Mouse (Mus musculus) kidney, embryonic 16.5 days (tissue): ENCODE measurements around the gene Gpd1. TPM values are rescaled to one million over a fixed set of nuclear protein-coding genes. Genes with fewer than 3 reads are reported as not detected.
A peak's percentile ranks its signal among the peaks of the same experiment; 100 is the strongest.

Source experiments
- ATAC-seq: fragments of 200-750 bp; cut with Nextera tagmentation; 2 replicates; pipeline ENCODE4 v1.8.0; 2017; ENCODE audit warnings: moderate TSS enrichment; ENCODE audit not compliant: low FRiP score, low TSS enrichment
- H3K27ac ChIP-seq: fragments of 300-500 bp; sonication (generic); 2 replicates; pipeline ENCODE4 v1.5.1; 2014; ENCODE audit warnings: low read length
- H3K27me3 ChIP-seq: fragments of 300-500 bp; sonication (generic); 2 replicates; pipeline ENCODE4 v1.6.1; 2014; ENCODE audit warnings: low read length, control low read depth, mixed read lengths; ENCODE audit not compliant: insufficient read depth
- H3K36me3 ChIP-seq: fragments of 300-500 bp; sonication (generic); 2 replicates; pipeline ENCODE4 v1.6.1; 2014; ENCODE audit warnings: low read length, control low read depth, mixed read lengths; ENCODE audit not compliant: insufficient read depth
- H3K4me1 ChIP-seq: fragments of 300-500 bp; sonication (generic); 2 replicates; pipeline ENCODE4 v1.6.1; 2014; ENCODE audit warnings: low read length, control low read depth, mixed read lengths; ENCODE audit not compliant: insufficient read depth
- H3K4me2 ChIP-seq: fragments of 300-500 bp; sonication (generic); replicated peaks from 2 replicates; pipeline ENCODE4 v1.6.1; 2014; ENCODE audit warnings: low read depth, low read length
- H3K4me3 ChIP-seq: fragments of 300-500 bp; sonication (generic); 2 replicates; pipeline ENCODE4 v1.5.1; 2014; ENCODE audit warnings: mild to moderate bottlenecking, low read length
- H3K9ac ChIP-seq: fragments of 300-500 bp; sonication (generic); replicated peaks from 2 replicates; pipeline ENCODE4 v1.6.1; 2014; ENCODE audit warnings: low read length
- H3K9me3 ChIP-seq: fragments of 300-500 bp; sonication (generic); 2 replicates; pipeline ENCODE4 v1.6.1; 2016; ENCODE audit warnings: low read length, control low read depth
- WGBS: fragments of 180-500 bp; shearing (Covaris S2); extraction: QIAGEN DNeasy Blood & Tissue Kit; methylation state at CpG from one replicate; pipeline ENCODE4 v1.1.7; 2014; 5-methylcytosine and 5-hydroxymethylcytosine counted together
- polyA plus RNA-seq: library from polyadenylated mRNA; unstranded; fragments of >200 nt; fragmentation: Nextera tagmentation; extraction: Ambion mirVana; gene quantifications from 2 replicates; pipeline ENCODE4 v1.2.1, GENCODE M21; 2015

The Gpd1 gene
- polyA plus RNA-seq, result 45.4 and 46.1 TPM in 2 replicates

GRCm38 (mm10) chr15:99717386-99718334, at the start of gene Gpd1:
Gpd1 (plus strand) TSS chr15:99717515.
- Histone ChIP-seq H3K9ac (peak within 1 kb of the TSS; percentile 57), H3K36me3 (peaks cover 21% of the 10 kb centered on the region), H3K4me2 (peak within 1 kb of the TSS; percentile 40), H3K9me3 (no peaks in the 10 kb centered on the region), H3K4me3 (peak within 1 kb of the TSS; percentile 33), H3K4me1 (peaks cover 41% of the 10 kb centered on the region), H3K27me3 (no peaks in the 10 kb centered on the region), H3K27ac (peak within 1 kb of the TSS; percentile 75)
- ATAC-seq, result peak; percentile 65
- 43% methylated on average over 23 of the region's 26 CpGs for WGBS

- no peak overlapping the region for H3K27ac ChIP-seq
- no peak overlapping the region for H3K9ac ChIP-seq
- no peaks in the 10 kb centered on the region for H3K36me3 ChIP-seq
- H3K27me3 ChIP-seq, result peaks cover 51% of the 10 kb centered on the region
- H3K4me3 ChIP-seq, result no peak overlapping the region
- peaks cover 31% of the 10 kb centered on the region for H3K4me1 ChIP-seq
- 97% methylated on average over 2 of the region's 2 CpGs for WGBS
- peaks cover 4% of the 10 kb centered on the region; the same call in 1 of the 2 replicates for H3K9me3 ChIP-seq
- no peak overlapping the region for H3K4me2 ChIP-seq
- ATAC-seq, result no peak
Measured at GRCm38 (mm10) chr15:99667544-99667943, 49.8 kb upstream of the Gpd1 start.

DNA sequence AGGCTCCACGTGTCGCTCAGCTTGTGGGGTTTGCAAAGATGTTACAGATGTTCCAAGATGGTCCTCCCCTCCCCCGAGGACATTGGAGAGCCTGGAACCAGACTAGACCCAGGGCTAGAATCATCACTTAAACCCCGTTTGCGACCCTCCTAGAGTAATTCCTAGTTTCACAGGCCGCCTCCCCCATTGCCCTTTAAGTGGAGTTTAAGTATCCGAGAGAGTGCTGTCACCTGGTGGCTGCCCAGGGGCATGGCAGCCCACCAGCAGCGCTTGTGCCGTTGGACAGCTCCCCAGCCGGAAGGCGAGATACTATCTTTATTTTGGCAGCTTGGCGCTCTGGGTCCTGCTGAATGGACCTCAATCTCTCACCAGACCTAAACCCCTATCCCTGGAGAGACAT, 48.4 kb upstream of the Gpd1 start:
- peaks cover 63% of the 10 kb centered on the region for H3K27me3 ChIP-seq
- no peak overlapping the region for H3K9ac ChIP-seq
- H3K4me2 ChIP-seq, result no peak overlapping the region
- peaks cover 4% of the 10 kb centered on the region; the same call in 1 of the 2 replicates for H3K9me3 ChIP-seq
- H3K27ac ChIP-seq, result no peak overlapping the region
- WGBS, result 2% methylated on average over 12 of the region's 12 CpGs
- no peaks in the 10 kb centered on the region for H3K36me3 ChIP-seq
- H3K4me1 ChIP-seq, result peaks cover 30% of the 10 kb centered on the region
- no peak for ATAC-seq
- no peak overlapping the region for H3K4me3 ChIP-seq

- no peak overlapping the region for H3K27ac ChIP-seq
- no peak overlapping the region for H3K9ac ChIP-seq
- H3K9me3 ChIP-seq, result peaks cover 4% of the 10 kb centered on the region; the same call in 1 of the 2 replicates
- no peak for ATAC-seq
- H3K4me2 ChIP-seq, result no peak overlapping the region
- H3K27me3 ChIP-seq, result peaks cover 68% of the 10 kb centered on the region
- WGBS, result 0% methylated on average over 1 of the region's 1 CpGs
- H3K36me3 ChIP-seq, result no peaks in the 10 kb centered on the region
- H3K4me3 ChIP-seq, result no peak overlapping the region
- peaks cover 24% of the 10 kb centered on the region for H3K4me1 ChIP-seq
Measured at GRCm38 (mm10) chr15:99669392-99669791, 47.9 kb upstream of the Gpd1 start.

GRCm38 (mm10) chr15:99670154-99670821, 47.0 kb upstream of the Gpd1 start, which contains the start of gene Asic1:
Asic1 (plus strand) TSS chr15:99670368.
- Histone ChIP-seq H3K4me3 (peak within 1 kb of the TSS; percentile 61), H3K4me2 (peak within 1 kb of the TSS; percentile 100), H3K9ac (peak within 1 kb of the TSS; percentile 67), H3K9me3 (peaks cover 4% of the 10 kb centered on the region; the same call in 1 of the 2 replicates), H3K27ac (no peak within 1 kb of the TSS), H3K4me1 (peaks cover 17% of the 10 kb centered on the region; the same call in 1 of the 2 replicates), H3K27me3 (peaks cover 65% of the 10 kb centered on the region), H3K36me3 (no peaks in the 10 kb centered on the region)
- WGBS, result under 1% methylated on average over 64 of the region's 74 CpGs
- peak; percentile 78; the same call in 1 of the 2 replicates for ATAC-seq

DNA sequence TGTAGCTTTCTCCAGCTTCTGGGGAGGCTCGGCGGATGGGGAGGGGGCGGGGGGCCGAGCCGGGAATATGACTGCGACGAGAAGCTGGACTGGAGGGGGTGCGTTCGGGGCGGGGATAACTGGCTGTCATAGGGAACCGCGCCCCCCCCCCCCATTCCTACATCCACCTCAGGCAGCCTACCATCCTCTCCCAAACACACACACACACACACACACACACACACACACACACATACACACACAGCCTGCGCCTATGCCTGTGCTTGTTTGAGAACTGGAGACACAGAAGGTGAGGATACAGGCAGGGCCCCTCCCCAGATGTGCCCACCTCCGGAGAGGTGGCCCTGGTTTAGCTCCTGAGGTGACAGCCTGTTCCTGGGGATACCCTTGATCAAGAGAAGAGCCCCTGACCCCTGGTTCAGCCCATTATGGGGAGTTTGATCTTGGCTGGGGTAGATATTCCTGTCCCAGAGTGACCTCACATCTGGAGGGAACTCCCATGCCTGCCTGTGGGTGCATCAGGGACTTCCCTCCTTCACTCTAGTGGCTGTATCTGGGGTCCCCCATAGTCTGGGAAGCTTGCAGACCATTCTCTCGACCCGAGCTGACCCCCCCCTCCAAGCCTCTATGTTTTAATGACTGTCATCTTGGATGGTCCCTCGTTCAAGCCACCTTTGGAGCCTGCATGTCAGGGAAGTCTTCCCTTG, 46.2 kb upstream of the Gpd1 start:
- Histone ChIP-seq H3K4me1 (peaks cover 17% of the 10 kb centered on the region; the same call in 1 of the 2 replicates), H3K27ac (no peak overlapping the region), H3K36me3 (no peaks in the 10 kb centered on the region), H3K4me2 (peak overlapping the region; percentile 100), H3K27me3 (peaks cover 58% of the 10 kb centered on the region), H3K4me3 (peak overlapping the region; percentile 61), H3K9ac (peak overlapping the region; percentile 67), H3K9me3 (peaks cover 4% of the 10 kb centered on the region; the same call in 1 of the 2 replicates)
- 8% methylated on average over 17 of the region's 17 CpGs for WGBS
- ATAC-seq, result no peak

DNA sequence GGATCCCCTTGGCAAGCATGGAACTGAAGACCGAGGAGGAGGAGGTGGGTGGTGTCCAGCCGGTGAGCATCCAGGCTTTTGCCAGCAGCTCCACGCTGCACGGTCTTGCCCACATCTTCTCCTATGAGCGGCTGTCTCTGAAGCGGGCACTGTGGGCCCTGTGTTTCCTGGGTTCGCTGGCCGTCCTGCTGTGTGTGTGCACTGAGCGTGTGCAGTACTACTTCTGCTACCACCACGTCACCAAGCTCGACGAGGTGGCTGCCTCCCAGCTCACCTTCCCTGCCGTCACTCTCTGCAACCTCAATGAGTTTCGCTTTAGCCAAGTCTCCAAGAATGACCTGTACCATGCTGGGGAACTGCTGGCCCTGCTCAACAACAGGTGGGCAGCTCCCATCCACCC, 45.5 kb upstream of the Gpd1 start:
- no peak for ATAC-seq
- Histone ChIP-seq H3K27me3 (peaks cover 52% of the 10 kb centered on the region), H3K27ac (no peak overlapping the region), H3K4me2 (no peak overlapping the region), H3K9me3 (peaks cover 4% of the 10 kb centered on the region; the same call in 1 of the 2 replicates), H3K9ac (no peak overlapping the region), H3K4me3 (no peak overlapping the region), H3K36me3 (no peaks in the 10 kb centered on the region), H3K4me1 (peaks cover 11% of the 10 kb centered on the region; the same call in 1 of the 2 replicates)
- 62% methylated on average over 14 of the region's 14 CpGs for WGBS

- Histone ChIP-seq H3K9ac (no peak overlapping the region), H3K36me3 (no peaks in the 10 kb centered on the region), H3K9me3 (no peaks in the 10 kb centered on the region), H3K27me3 (peaks cover 40% of the 10 kb centered on the region), H3K4me1 (peaks cover 11% of the 10 kb centered on the region; the same call in 1 of the 2 replicates), H3K4me3 (no peak overlapping the region), H3K4me2 (no peak overlapping the region), H3K27ac (no peak overlapping the region)
- WGBS, result 84% methylated on average over 3 of the region's 3 CpGs
- no peak for ATAC-seq
Measured at GRCm38 (mm10) chr15:99674866-99675265, 42.4 kb upstream of the Gpd1 start.

GRCm38 (mm10) chr15:99677089-99677488, 40.2 kb upstream of the Gpd1 start:
- H3K9me3 ChIP-seq, result no peaks in the 10 kb centered on the region
- H3K27me3 ChIP-seq, result peaks cover 20% of the 10 kb centered on the region
- WGBS, result 33% methylated on average over 8 of the region's 8 CpGs
- H3K4me1 ChIP-seq, result no peaks in the 10 kb centered on the region
- ATAC-seq, result peak; percentile 23; the same call in 1 of the 2 replicates
- H3K36me3 ChIP-seq, result no peaks in the 10 kb centered on the region
- H3K4me3 ChIP-seq, result no peak overlapping the region
- H3K9ac ChIP-seq, result no peak overlapping the region
- H3K27ac ChIP-seq, result no peak overlapping the region
- no peak overlapping the region for H3K4me2 ChIP-seq
